Mouse (Mus musculus) erythroblast, embryonic 14.5 days (primary cell): ENCODE data around the gene Coq2.

Experiments
- GATA1 ChIP-seq: IDR thresholded peaks from 2 replicates; pipeline ENCODE4 v1.6.1; 2012; ENCODE audit warnings: low read length, inconsistent platforms, mixed read lengths
- TAL1 ChIP-seq: IDR thresholded peaks from 3 replicates; pipeline ENCODE4 v1.6.1; 2012; ENCODE audit warnings: low read length, inconsistent platforms, mixed read lengths

DNA sequence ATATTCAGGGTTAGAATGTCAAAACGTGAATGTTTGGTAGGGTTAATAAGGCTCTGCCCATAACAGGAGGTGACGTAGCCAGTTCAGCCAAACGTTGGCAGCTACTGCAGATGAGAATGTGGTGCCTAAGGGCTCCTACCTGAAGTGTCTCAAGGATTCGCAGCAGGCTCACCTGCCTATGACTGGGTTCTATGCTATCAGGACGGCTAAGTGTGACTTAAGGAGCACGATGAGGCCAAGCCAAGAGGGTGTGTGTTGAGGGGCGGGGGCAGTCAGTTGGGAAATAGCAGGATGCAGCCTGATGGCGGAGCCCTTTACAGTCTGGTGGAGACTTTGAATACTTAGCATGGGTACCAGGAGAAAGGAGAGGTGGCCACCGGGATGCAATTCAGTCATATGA is 22.6 kb downstream of the Coq2 start:
- no peak for TF ChIP-seq GATA1
- TF ChIP-seq TAL1: no peak
